Mouse (Mus musculus) MEL (cell line): ENCODE data around the gene Fam53b. TPM values are rescaled to one million over a fixed set of nuclear protein-coding genes. Genes with fewer than 3 reads are reported as not detected.
A peak's percentile ranks its signal among the peaks of the same experiment; 100 is the strongest.

Source experiments
- DNase-seq: peaks from one replicate; pipeline ENCODE4 v3.0.0; 2011; ENCODE audit warnings: low read depth, low spot score
- H3K27ac ChIP-seq: 2 replicates; pipeline ENCODE4 v1.5.1; 2012; ENCODE audit warnings: low read depth, mild to moderate bottlenecking, control low read depth, low read length, moderate library complexity; ENCODE audit not compliant: control insufficient read depth
- H3K27me3 ChIP-seq, 2 experiments: fragments of 150-350 bp in 1 of 2; sonication (generic) in 1 of 2; 2 replicates each; pipeline ENCODE4 v1.6.1; 2012; ENCODE audit warnings: low read length in 2 of 2, mild to moderate bottlenecking in 2 of 2, improper control_type of control experiment in 1 of 2, moderate library complexity in 1 of 2; ENCODE audit not compliant: insufficient read depth in 2 of 2, control insufficient read depth in 1 of 2
- H3K36me3 ChIP-seq, 2 experiments: 2 replicates each; pipeline ENCODE4 v1.6.1; 2012 to 2014; ENCODE audit warnings: low read length in 2 of 2, improper control_type of control experiment in 1 of 2, inconsistent platforms in 1 of 2, mild to moderate bottlenecking in 1 of 2; ENCODE audit not compliant: insufficient read depth in 2 of 2, control insufficient read depth in 1 of 2
- H3K4me1 ChIP-seq, 2 experiments: fragments of 150-350 bp in 1 of 2; sonication (generic) in 1 of 2; 2 replicates each; pipeline ENCODE4 v1.6.1; 2012; ENCODE audit warnings: low read length in 2 of 2, improper control_type of control experiment in 1 of 2, mild to moderate bottlenecking in 1 of 2; ENCODE audit not compliant: insufficient read depth in 2 of 2, control insufficient read depth in 1 of 2
- H3K4me3 ChIP-seq, 2 experiments: fragments of 150-350 bp in 1 of 2; sonication (generic) in 1 of 2; 2 replicates each; pipeline ENCODE4 v1.5.1; 2012; ENCODE audit warnings: low read depth in 2 of 2, low read length in 2 of 2, mild to moderate bottlenecking in 2 of 2, moderate library complexity in 2 of 2, control low read depth in 1 of 2, improper control_type of control experiment in 1 of 2; ENCODE audit not compliant: control insufficient read depth in 1 of 2, insufficient read depth in 1 of 2
- H3K79me2 ChIP-seq: 2 replicates; pipeline ENCODE4 v1.6.1; 2012; ENCODE audit warnings: mild to moderate bottlenecking, low read length, moderate library complexity; ENCODE audit not compliant: control insufficient read depth, poor library complexity, insufficient read depth
- H3K9ac ChIP-seq: 2 replicates; pipeline ENCODE4 v1.6.1; 2012; ENCODE audit warnings: low read depth, mild to moderate bottlenecking, control low read depth, low read length, moderate library complexity; ENCODE audit not compliant: control insufficient read depth, poor library complexity, severe bottlenecking
- H3K9me3 ChIP-seq: fragments of 150-350 bp; sonication (generic); replicated peaks from 2 replicates; pipeline ENCODE4 v1.6.1; 2012; ENCODE audit warnings: mild to moderate bottlenecking, low read length, improper control_type of control experiment, moderate library complexity; ENCODE audit not compliant: insufficient read depth
- CHD1 ChIP-seq: IDR thresholded peaks from 2 replicates; pipeline ENCODE4 v1.6.1; 2012; ENCODE audit warnings: low read depth, mild to moderate bottlenecking, inconsistent platforms, low read length, improper control_type of control experiment
- CHD2 ChIP-seq: IDR thresholded peaks from 2 replicates; pipeline ENCODE4 v1.6.1; 2011; ENCODE audit warnings: low read length, improper control_type of control experiment
- ELF1 ChIP-seq: IDR thresholded peaks from 2 replicates; pipeline ENCODE4 v1.6.1; 2014; ENCODE audit warnings: low read depth, mild to moderate bottlenecking, inconsistent platforms, low read length, improper control_type of control experiment, moderate library complexity
- ETS1 ChIP-seq: IDR thresholded peaks from 2 replicates; pipeline ENCODE4 v1.6.1; 2012; ENCODE audit warnings: low read depth, mild to moderate bottlenecking, inconsistent platforms, low read length, improper control_type of control experiment, moderate library complexity
- GABPA ChIP-seq: IDR thresholded peaks from 2 replicates; pipeline ENCODE4 v1.6.1; 2012; ENCODE audit warnings: low read depth, mild to moderate bottlenecking, inconsistent platforms, low read length, improper control_type of control experiment, moderate library complexity
- GATA1 ChIP-seq: IDR thresholded peaks from 2 replicates; pipeline ENCODE4 v1.6.1; 2011; ENCODE audit warnings: low read depth, low read length, improper control_type of control experiment
- KAT2A ChIP-seq: conservative IDR thresholded peaks from 2 replicates; pipeline ENCODE4 v1.6.1; 2012; ENCODE audit warnings: low read depth, low read length, improper control_type of control experiment, inconsistent platforms
- MAFK ChIP-seq: IDR thresholded peaks from 2 replicates; pipeline ENCODE4 v1.6.1; 2011; ENCODE audit warnings: low read depth, mild to moderate bottlenecking, low read length, improper control_type of control experiment, borderline replicate concordance
- MEF2A ChIP-seq: IDR thresholded peaks from 2 replicates; pipeline ENCODE4 v1.6.1; 2014; ENCODE audit warnings: low read depth, mild to moderate bottlenecking, inconsistent platforms, low read length, improper control_type of control experiment; ENCODE audit not compliant: poor library complexity, insufficient replicate concordance, severe bottlenecking; ENCODE audit errors: extremely low read depth
- MYB ChIP-seq: IDR thresholded peaks from 2 replicates; pipeline ENCODE4 v1.6.1; 2011; ENCODE audit warnings: mild to moderate bottlenecking, low read depth, low read length, improper control_type of control experiment
- MYC ChIP-seq: IDR thresholded peaks from 2 replicates; pipeline ENCODE4 v1.6.1; 2011; ENCODE audit warnings: low read depth, mild to moderate bottlenecking, low read length, improper control_type of control experiment, moderate library complexity
- NELFE ChIP-seq: IDR thresholded peaks from 2 replicates; pipeline ENCODE4 v1.6.1; 2011; ENCODE audit warnings: low read depth, low read length, improper control_type of control experiment
- POLR2AphosphoS5 ChIP-seq: IDR thresholded peaks from 2 replicates; pipeline ENCODE4 v1.6.1; 2012; ENCODE audit warnings: low read depth, borderline replicate concordance, mild to moderate bottlenecking, inconsistent platforms, low read length, moderate library complexity, mixed read lengths
- SMC3 ChIP-seq: IDR thresholded peaks from 2 replicates; pipeline ENCODE4 v1.6.1; 2011; ENCODE audit warnings: low read depth, low read length, improper control_type of control experiment
- TAL1 ChIP-seq: IDR thresholded peaks from 2 replicates; pipeline ENCODE4 v1.6.1; 2012; ENCODE audit warnings: mild to moderate bottlenecking, inconsistent platforms, low read length, moderate library complexity, mixed read lengths
- TBP ChIP-seq: IDR thresholded peaks from 2 replicates; pipeline ENCODE4 v1.8.0; 2011; ENCODE audit warnings: low read depth, low read length, improper control_type of control experiment
- USF1 ChIP-seq: IDR thresholded peaks from 2 replicates; pipeline ENCODE4 v1.6.1; 2014; ENCODE audit warnings: low read depth, mild to moderate bottlenecking, inconsistent platforms, low read length, improper control_type of control experiment, moderate library complexity
- USF2 ChIP-seq, 2 experiments: IDR thresholded peaks; 2 replicates each; pipeline ENCODE4 v1.6.1; 2011 to 2012; ENCODE audit warnings: improper control_type of control experiment in 2 of 2, low read length in 2 of 2, borderline replicate concordance in 1 of 2, inconsistent platforms in 1 of 2, low read depth in 1 of 2, mild to moderate bottlenecking in 1 of 2; ENCODE audit not compliant: insufficient read depth in 1 of 2
- ZC3H11A ChIP-seq: IDR thresholded peaks from 2 replicates; pipeline ENCODE4 v1.6.1; 2012; ENCODE audit warnings: low read depth, mild to moderate bottlenecking, inconsistent platforms, low read length, improper control_type of control experiment
- polyA plus RNA-seq, 2 experiments: library from polyadenylated mRNA; stranded (reverse) in 1 of 2; unstranded in 1 of 2; fragments of >175 nt in 1 of 2; fragments of >200 nt in 1 of 2; gene quantifications; 2 replicates each; pipeline versions ENCODE4 v1.2.1 to v1.2.4; 2012; ENCODE audit warnings: low replicate concordance in 2 of 2, low read depth in 1 of 2; ENCODE audit not compliant: insufficient read length in 2 of 2, insufficient read depth in 1 of 2, missing spikeins in 1 of 2
- total RNA-seq: library from RNA; depleted of rRNA; stranded (reverse); fragments of 300-350 nt; gene quantifications from 2 replicates; pipeline ENCODE4 v1.2.3, GENCODE M21; 2012

The Fam53b gene
- total and polyA plus RNA-seq, 3 experiments, result 7.9 to 15.4 TPM; not detected in 1

DNA sequence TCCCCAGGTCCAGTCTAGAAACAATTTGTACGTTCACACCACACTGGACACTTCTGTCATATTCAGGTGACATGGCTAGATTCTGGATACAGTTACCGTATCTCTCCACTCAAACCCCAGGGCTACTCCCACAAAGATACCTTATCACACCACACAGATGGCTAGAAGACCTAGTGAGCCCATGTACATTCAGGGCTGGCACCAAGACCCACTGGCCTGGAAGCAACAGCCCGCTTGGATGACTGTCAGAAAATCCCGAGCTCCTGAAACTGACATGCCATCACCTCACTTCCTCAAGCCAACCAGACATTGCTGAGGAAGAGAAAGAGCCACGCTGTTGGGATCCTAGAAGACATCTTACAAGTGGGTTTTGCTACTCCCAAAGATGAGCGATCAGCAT is 74.8 kb downstream of the Fam53b start (continued):
- TF ChIP-seq NELFE (no peak), CHD2 (no peak), TAL1 (peak; percentile 52), GABPA (no peak), USF2 (IDR thresholded peaks at IDR 0.05; ENCODE audit: borderline replicate concordance in 1 of 2, insufficient read depth in 1 of 2, low read depth in 1 of 2, low read length in 2 of 2) (no peak), MEF2A (no peak), MYC (no peak), KAT2A (no peak), ELF1 (no peak), CHD1 (no peak)

DNA sequence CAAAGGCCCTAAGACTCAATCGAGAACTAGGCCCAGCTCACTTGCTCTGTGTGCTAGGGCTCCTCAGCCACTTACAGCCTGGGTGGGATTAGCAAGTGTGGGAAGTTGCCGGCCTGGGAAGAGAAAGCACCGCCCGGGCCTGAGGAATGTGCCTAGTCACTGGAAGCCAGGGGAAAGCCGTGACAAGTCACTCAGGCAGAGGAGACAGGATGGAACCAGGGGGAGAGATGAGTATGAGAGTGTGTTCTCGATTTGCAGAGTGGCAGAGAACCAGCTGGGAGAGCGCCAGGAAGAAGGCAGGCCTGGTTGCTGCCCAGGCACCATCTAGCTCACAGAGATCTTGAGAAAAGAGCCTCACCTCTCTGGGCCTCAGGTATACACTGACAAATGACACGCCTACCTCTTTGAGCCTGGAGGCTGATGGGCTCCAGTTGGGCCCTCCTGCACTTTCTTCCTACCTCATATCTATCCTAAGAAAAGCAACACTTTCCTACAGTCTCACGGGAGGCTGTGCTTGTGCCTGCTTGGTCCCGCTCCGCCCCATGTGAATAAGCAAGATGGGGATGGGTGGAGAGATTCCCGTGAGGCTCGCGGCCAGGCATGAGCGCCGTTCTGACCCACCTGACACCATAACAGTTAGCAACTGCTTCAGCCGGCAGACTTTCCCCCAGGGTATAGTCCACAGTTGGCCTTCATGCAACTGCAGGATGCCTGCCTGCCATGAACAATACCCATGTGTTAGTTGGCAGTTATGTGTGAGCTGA is 77.4 kb downstream of the Fam53b start:
- H3K36me3 ChIP-seq, result peaks cover 0 to 46% of the 10 kb centered on the region in 2 experiments; a peak in 2 of 4 replicates
- no peak overlapping the region for H3K4me3 ChIP-seq
- H3K27ac ChIP-seq, result peak overlapping the region; percentile 73
- H3K9ac ChIP-seq, result peak overlapping the region; percentile 15
- no peaks in the 10 kb centered on the region for H3K79me2 ChIP-seq
- H3K27me3 ChIP-seq, result no peaks in the 10 kb centered on the region
- TF ChIP-seq TBP (no peak), USF1 (no peak), MAFK (no peak), MYB (no peak), GATA1 (no peak), SMC3 (no peak), POLR2AphosphoS5 (no peak), ZC3H11A (no peak), CHD2 (no peak), ETS1 (no peak)
- H3K4me1 ChIP-seq, result peaks cover 32 to 52% of the 10 kb centered on the region in 2 experiments
- no peaks in the 10 kb centered on the region for H3K9me3 ChIP-seq
- DNase-seq, result no peak
